Mouse (Mus musculus) erythroblast, embryonic 14.5 days (primary cell): ENCODE data around the gene Fut7.

ENCODE experiments used
- GATA1 ChIP-seq: IDR thresholded peaks from 2 replicates; pipeline ENCODE4 v1.6.1; 2012; ENCODE audit warnings: low read length, inconsistent platforms, mixed read lengths
- TAL1 ChIP-seq: IDR thresholded peaks from 3 replicates; pipeline ENCODE4 v1.6.1; 2012; ENCODE audit warnings: low read length, inconsistent platforms, mixed read lengths

DNA sequence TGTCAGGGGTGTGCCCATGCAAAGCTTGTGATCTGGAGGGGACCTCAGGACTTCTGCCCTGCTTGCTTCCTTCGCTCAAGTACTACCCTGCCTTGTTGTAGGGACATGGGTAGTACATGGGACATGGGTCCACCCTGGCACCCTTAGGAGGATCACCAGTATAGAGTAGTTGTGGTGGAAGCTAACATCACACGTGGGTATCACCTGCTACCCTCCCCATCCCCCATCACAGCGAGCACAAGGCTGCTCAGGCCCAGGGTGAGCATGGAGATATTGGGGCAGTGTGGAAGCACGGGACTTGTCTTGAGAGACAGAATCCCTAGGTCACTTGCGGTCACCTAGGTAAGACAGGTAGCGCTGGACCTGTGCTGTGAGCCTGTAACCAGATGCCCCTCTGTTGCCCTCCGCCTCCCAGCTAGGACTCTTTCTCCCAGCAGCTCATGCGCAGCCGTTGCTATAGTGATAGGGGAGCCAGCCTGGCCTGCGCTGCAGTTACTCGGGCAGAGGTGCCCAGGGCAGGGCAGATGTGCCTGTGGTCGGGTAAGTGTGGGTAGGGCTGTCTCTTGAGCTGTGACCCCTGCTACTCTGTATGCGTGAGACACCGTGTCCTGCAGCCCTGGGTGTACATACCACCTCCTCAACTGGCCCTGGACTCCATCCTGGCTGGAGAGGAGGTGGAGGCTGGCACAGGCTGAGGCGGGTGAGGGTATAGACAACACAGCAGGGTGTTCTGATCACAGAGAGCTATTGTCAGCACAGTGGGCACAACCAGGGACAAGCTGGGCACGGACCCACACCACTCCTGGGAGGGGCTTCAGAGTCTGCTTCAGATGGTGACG is 7.5 kb downstream of the Fut7 start:
- TF ChIP-seq TAL1 (no peak), GATA1 (no peak)
